Mouse (Mus musculus) liver, postnatal 0 days (tissue): Measurements from ENCODE around the gene Vmn1r236. TPM values are rescaled to one million over a fixed set of nuclear protein-coding genes. Genes with fewer than 3 reads are reported as not detected.
A peak's percentile ranks its signal among the peaks of the same experiment; 100 is the strongest.

Experiments used
- ATAC-seq: fragments of 200-750 bp; cut with Nextera tagmentation; 2 replicates; pipeline ENCODE4 v1.8.0; 2017; ENCODE audit warnings: mild to moderate bottlenecking, moderate library complexity
- DNase-seq: peaks from one replicate; pipeline ENCODE4 v3.0.0-alpha.2; 2016
- H3K27ac ChIP-seq: fragments of 300-500 bp; sonication (generic); 2 replicates; pipeline ENCODE4 v1.5.1; 2014; ENCODE audit warnings: antibody characterized with exemption, moderate library complexity, mild to moderate bottlenecking, low read depth
- H3K27me3 ChIP-seq: fragments of 300-500 bp; sonication (generic); 2 replicates; pipeline ENCODE4 v1.6.1; 2014; ENCODE audit warnings: low read length, control low read depth, mixed read lengths; ENCODE audit not compliant: insufficient read depth
- H3K36me3 ChIP-seq: fragments of 300-500 bp; sonication (generic); replicated peaks from 2 replicates; pipeline ENCODE4 v1.6.1; 2014; ENCODE audit warnings: mild to moderate bottlenecking, control low read depth, low read length, moderate library complexity, mixed read lengths; ENCODE audit not compliant: insufficient read depth
- H3K4me1 ChIP-seq: fragments of 300-500 bp; sonication (generic); 2 replicates; pipeline ENCODE4 v1.6.1; 2014; ENCODE audit warnings: antibody characterized with exemption, mild to moderate bottlenecking, control low read depth; ENCODE audit not compliant: insufficient read depth
- H3K4me2 ChIP-seq: fragments of 300-500 bp; sonication (generic); 2 replicates; pipeline ENCODE4 v1.6.1; 2014; ENCODE audit warnings: low read depth, mild to moderate bottlenecking, low read length, moderate library complexity, mixed read lengths
- H3K4me3 ChIP-seq: fragments of 300-500 bp; sonication (generic); 2 replicates; pipeline ENCODE4 v1.5.1; 2014; ENCODE audit warnings: low read depth, low read length
- H3K9ac ChIP-seq: fragments of 300-500 bp; sonication (generic); replicated peaks from 2 replicates; pipeline ENCODE4 v1.6.1; 2014; ENCODE audit warnings: mild to moderate bottlenecking, moderate library complexity
- H3K9me3 ChIP-seq: fragments of 300-500 bp; sonication (generic); 2 replicates; pipeline ENCODE4 v1.6.1; 2016; ENCODE audit warnings: mild to moderate bottlenecking, control low read depth, low read length, mixed read lengths
- CTCF ChIP-seq: sonication (generic); IDR thresholded peaks from 2 replicates; pipeline ENCODE4 v1.5.1; 2016; ENCODE audit warnings: antibody characterized with exemption, low read depth
- EP300 ChIP-seq: IDR thresholded peaks from 2 replicates; pipeline ENCODE4 v1.6.1; 2016; ENCODE audit warnings: antibody characterized with exemption, low read depth, mild to moderate bottlenecking
- WGBS: fragments of 180-500 bp; shearing (Covaris S2); extraction: QIAGEN DNeasy Blood & Tissue Kit; methylation state at CpG from one replicate; pipeline ENCODE4 v1.1.7; 2014; ENCODE audit not compliant: insufficient replicate concordance; 5-methylcytosine and 5-hydroxymethylcytosine counted together
- microRNA-seq: library from miRNA; unstranded; fragments of <30 nt; microRNA quantifications from one replicate; pipeline ENCODE4, GENCODE M21; 2016
- polyA plus RNA-seq: library from polyadenylated mRNA; unstranded; fragments of >200 nt; fragmentation: Nextera tagmentation; extraction: Ambion mirVana; gene quantifications from 2 replicates; pipeline ENCODE4 v1.2.1, GENCODE M21; 2015

Gene Vmn1r236
- not detected in 2 replicates for polyA plus RNA-seq

GRCm38 (mm10) chr17:21282642-21283041 is at the start of gene Vmn1r236:
Gene Vmn1r236 (plus strand): TSS chr17:21282942.
- Histone ChIP-seq H3K9ac (no peak within 1 kb of the TSS), H3K4me3 (no peak within 1 kb of the TSS), H3K36me3 (no peaks in the 10 kb centered on the region), H3K27me3 (no peaks in the 10 kb centered on the region), H3K4me1 (no peaks in the 10 kb centered on the region), H3K27ac (no peak within 1 kb of the TSS), H3K4me2 (no peak within 1 kb of the TSS), H3K9me3 (no peaks in the 10 kb centered on the region)
- no peak for DNase-seq
- ATAC-seq: no peak
- no peak for TF ChIP-seq CTCF
- TF ChIP-seq EP300: no peak
- 66% methylated on average over 3 of the region's 3 CpGs for WGBS

- TF ChIP-seq CTCF (no peak), EP300 (no peak)
- H3K9me3 ChIP-seq: no peaks in the 10 kb centered on the region
- no peak within 1 kb of the TSS for H3K4me3 ChIP-seq
- no peaks in the 10 kb centered on the region for H3K36me3 ChIP-seq
- H3K27ac ChIP-seq: no peak within 1 kb of the TSS
- ATAC-seq: no peak
- no peak within 1 kb of the TSS for H3K9ac ChIP-seq
- H3K4me1 ChIP-seq: no peaks in the 10 kb centered on the region
- no peaks in the 10 kb centered on the region for H3K27me3 ChIP-seq
- DNase-seq: no peak
- no peak within 1 kb of the TSS for H3K4me2 ChIP-seq
These were observed 26.6 kb upstream of the Vmn1r236 start, which contains the start of gene Vmn1r235 for GRCm38 (mm10) chr17:21256111-21256510. Gene Vmn1r235 (plus strand): TSS chr17:21256411.

- Histone ChIP-seq H3K27me3 (no peaks in the 10 kb centered on the region), H3K4me3 (no peak overlapping the region), H3K9me3 (no peaks in the 10 kb centered on the region), H3K27ac (no peak overlapping the region), H3K4me1 (no peaks in the 10 kb centered on the region), H3K4me2 (no peak overlapping the region), H3K36me3 (no peaks in the 10 kb centered on the region), H3K9ac (no peak overlapping the region)
- 15% methylated on average over 4 of the region's 4 CpGs for WGBS
- DNase-seq: no peak
- TF ChIP-seq EP300: no peak
- TF ChIP-seq CTCF: peak; percentile 63
- ATAC-seq: peak; percentile 31; the same call in 1 of the 2 replicates
These were observed 10.6 kb upstream of the Vmn1r236 start for GRCm38 (mm10) chr17:21272103-21272502.

GRCm38 (mm10) chr17:21284395-21284794 is 1.7 kb downstream of the Vmn1r236 start:
- TF ChIP-seq EP300: no peak
- no peak for TF ChIP-seq CTCF
- Histone ChIP-seq H3K4me3 (no peak overlapping the region), H3K9ac (no peak overlapping the region), H3K4me2 (no peak overlapping the region), H3K36me3 (no peaks in the 10 kb centered on the region), H3K4me1 (no peaks in the 10 kb centered on the region), H3K9me3 (no peaks in the 10 kb centered on the region), H3K27ac (no peak overlapping the region), H3K27me3 (no peaks in the 10 kb centered on the region)
- ATAC-seq (no peak), DNase-seq (no peak)

- Histone ChIP-seq H3K9me3 (no peaks in the 10 kb centered on the region), H3K9ac (no peak overlapping the region), H3K27me3 (no peaks in the 10 kb centered on the region), H3K4me3 (no peak overlapping the region), H3K4me2 (no peak overlapping the region), H3K27ac (no peak overlapping the region), H3K4me1 (no peaks in the 10 kb centered on the region), H3K36me3 (no peaks in the 10 kb centered on the region)
- DNase-seq (no peak), ATAC-seq (no peak)
- TF ChIP-seq CTCF: no peak
- no peak for TF ChIP-seq EP300
These were observed 7.0 kb downstream of the Vmn1r236 start for GRCm38 (mm10) chr17:21289695-21290094.

- Histone ChIP-seq H3K9ac (no peak within 1 kb of the TSS), H3K4me3 (no peak within 1 kb of the TSS), H3K36me3 (no peaks in the 10 kb centered on the region), H3K4me2 (no peak within 1 kb of the TSS), H3K27ac (no peak within 1 kb of the TSS), H3K27me3 (no peaks in the 10 kb centered on the region), H3K9me3 (no peaks in the 10 kb centered on the region), H3K4me1 (no peaks in the 10 kb centered on the region)
- no peak for ATAC-seq
- TF ChIP-seq EP300 (no peak), CTCF (no peak)
- no peak for DNase-seq
These were observed 28.8 kb downstream of the Vmn1r236 start, which contains the start of gene Vmn1r237 for GRCm38 (mm10) chr17:21311565-21311964. Gene Vmn1r237 (plus strand): TSS chr17:21311865.

Small RNAs within 50 kb of the gene (microRNA-seq; reads per million reads assigned to microRNA genes)
- gene Gm26384: not detected

Other genes with a start within 250 kb of the Vmn1r236 start
- gene Vmn1r234, start 56.9 kb upstream of the Vmn1r236 start, polyA plus RNA-seq: not detected in 2 replicates
- not detected in 2 replicates for gene Vmn1r235, start 26.5 kb upstream of the Vmn1r236 start, polyA plus RNA-seq
- not detected in 2 replicates for gene Vmn1r237, start 28.9 kb downstream of the Vmn1r236 start, polyA plus RNA-seq
- 0.40 and 0.55 TPM in 2 replicates for gene Zfp677, start 100.8 kb downstream of the Vmn1r236 start, polyA plus RNA-seq
- 1.7 and 1.9 TPM in 2 replicates for gene Zfp54, start 140.3 kb downstream of the Vmn1r236 start, polyA plus RNA-seq
- gene Zfp51, start 167.4 kb downstream of the Vmn1r236 start, polyA plus RNA-seq: 3.1 and 4.7 TPM in 2 replicates
- gene Zfp53, start 206.1 kb downstream of the Vmn1r236 start, polyA plus RNA-seq: 2.7 and 3.5 TPM in 2 replicates